Mouse (Mus musculus) left cerebral cortex, postnatal 10 days (tissue): ENCODE data around the gene Lrmda. TPM values are rescaled to one million over a fixed set of nuclear protein-coding genes. Genes with fewer than 3 reads are reported as not detected.

ENCODE experiments used
- DNase-seq, 2 experiments: peaks; one replicate each; pipeline ENCODE4 v3.0.0; 2021 to 2022; ENCODE audit warnings: low spot score in 2 of 2, mixed read lengths in 1 of 2; ENCODE audit errors: extremely low spot score in 1 of 2
- intact Hi-C: fragments of 180-260 bp; cut with DNase I; formaldehyde crosslinking; loops from one replicate; pipeline ENCODE4 v1.15.1; 2025
- total RNA-seq, 2 experiments: library from RNA; stranded (reverse); gene quantifications; 2 replicates each; pipeline ENCODE4 v1.2.3; 2021

The Lrmda gene
- 1 to 10 TPM in 1 of 2 experiments, not detected in 1; 1.1 TPM for total RNA-seq

DNA sequence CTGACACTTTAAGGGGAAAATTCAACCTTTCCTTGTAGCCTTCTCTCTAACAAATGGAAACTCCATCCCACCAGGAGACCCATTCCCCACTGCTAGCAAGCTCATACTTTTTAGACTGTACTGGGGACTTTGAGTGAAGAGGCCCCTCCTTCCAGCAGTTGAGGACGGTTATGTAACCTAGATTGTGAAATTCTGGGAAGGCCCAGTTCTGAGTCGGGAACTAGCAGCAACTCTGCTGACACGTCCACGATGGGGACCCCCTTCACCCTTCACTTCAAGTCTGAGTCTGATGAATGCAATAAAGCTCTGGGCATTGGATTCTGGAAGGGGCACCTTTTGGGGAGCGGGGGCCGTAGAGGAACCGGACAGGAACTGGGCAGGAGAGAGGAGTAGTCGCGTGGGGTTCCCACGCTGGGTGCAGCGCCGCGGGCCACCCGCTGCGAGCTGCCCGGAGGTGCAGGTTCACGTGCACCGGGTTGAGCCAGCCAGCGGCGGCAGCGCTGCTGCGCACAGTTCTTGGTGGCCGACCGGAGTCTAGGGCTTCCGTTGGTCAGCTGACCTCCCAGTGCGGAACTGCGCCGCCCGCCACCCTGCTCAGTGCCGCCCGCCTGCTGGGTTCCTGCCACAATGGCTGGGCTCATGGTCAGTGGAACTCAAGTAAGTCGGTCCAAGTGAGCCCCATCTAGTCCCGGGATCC is at the start of gene Lrmda:
Gene Lrmda (plus strand): TSS at position 461 of the 697 bp plus-strand sequence.
- peak; percentile 13 to 79 for DNase-seq
- intact Hi-C loops = no loop called here

DNA sequence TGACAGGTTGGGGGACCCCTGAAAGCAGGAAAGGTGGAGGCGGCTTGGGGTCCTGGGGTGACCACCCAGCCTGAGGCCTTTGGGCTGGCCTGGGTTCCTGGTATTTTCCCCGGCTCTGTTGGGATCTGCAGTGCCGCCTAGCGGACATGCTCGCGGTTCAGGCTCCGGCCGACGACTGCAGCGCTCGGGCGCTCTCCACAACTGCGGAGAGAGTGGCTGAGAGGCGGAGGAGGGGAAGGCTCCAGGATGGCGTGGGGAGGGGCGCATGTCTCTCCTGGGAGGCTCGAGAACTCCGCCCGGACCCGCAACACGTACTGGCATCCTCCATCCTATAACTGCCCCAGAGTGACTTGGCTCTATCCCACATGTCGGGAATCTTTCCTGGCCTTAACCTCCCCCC is 38.0 kb upstream of the Lrmda start:
- DNase-seq = peak in 1 of 2 experiments; percentile 84
- intact Hi-C loops = loop anchor here (10.0 kb wide), 3 partner anchors 193 to 1423 kb away; no protein-coding TSS in a partner anchor

DNA sequence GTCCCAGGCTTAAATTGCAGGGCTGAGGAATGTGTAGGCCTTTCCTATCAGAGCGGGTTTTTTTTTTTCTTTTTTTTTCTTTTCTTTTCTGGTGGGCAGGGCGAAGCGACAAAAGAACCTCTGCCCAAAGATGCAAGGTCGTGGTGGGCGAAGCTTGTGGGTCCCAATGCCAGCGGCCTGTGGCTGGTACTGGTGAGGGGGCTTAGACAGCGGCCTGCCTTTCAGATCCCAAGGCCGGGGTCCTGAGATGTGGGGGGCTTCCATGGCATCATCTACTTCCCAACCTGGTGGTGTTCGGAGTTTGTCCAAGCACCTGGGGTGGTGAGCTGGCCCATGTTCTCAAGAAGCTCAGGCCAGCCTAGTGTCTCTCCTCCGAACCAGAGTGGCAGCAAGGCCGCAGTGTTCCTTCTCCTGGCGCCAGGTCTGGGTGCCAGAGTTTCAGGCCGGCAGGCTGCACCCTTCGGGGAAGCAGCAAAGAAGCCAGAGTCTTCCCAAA is 37.4 kb upstream of the Lrmda start:
- DNase-seq = no peak
- intact Hi-C loops = loop anchor here (10.0 kb wide), 3 partner anchors 193 to 1423 kb away; no protein-coding TSS in a partner anchor

DNA sequence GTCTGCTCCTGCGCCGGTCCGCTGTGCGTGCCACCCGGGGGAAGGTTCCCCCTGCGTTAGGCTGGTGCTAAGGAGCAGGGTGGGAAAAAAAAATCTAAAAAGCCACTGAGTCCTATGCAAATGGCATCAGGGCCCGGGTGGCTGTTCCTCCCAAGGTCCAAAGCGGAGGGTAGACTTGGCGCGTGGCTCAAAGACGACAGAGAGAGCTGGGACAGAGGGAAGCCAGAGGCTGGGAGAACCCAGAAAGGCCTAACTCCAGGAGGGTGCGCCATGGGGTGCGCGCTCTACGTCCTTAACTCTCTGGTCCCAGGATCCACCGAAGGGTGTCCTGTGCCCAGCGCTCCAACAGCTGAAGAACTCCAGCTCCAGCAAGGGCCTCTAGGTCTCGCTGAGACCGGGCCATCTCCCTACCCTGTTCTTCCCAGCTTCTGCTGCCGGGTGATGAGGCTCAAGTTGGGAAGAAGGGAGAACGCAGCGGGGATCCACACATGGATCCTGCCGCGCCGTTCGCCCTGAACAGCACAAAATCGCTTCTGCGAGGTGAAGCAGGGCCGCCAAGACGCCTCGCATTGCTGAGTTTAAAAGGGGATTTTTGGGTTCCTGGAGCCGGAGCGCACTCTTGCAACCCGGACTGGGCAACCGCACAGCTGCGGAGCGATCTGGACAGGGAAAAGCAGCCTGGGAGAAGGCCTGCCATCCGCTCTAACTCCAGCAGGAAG is 36.8 kb upstream of the Lrmda start:
- peak in 1 of 2 experiments; percentile 35 for DNase-seq
- intact Hi-C loops = loop anchor here (10.0 kb wide), 3 partner anchors 192 to 1422 kb away; no protein-coding TSS in a partner anchor

DNA sequence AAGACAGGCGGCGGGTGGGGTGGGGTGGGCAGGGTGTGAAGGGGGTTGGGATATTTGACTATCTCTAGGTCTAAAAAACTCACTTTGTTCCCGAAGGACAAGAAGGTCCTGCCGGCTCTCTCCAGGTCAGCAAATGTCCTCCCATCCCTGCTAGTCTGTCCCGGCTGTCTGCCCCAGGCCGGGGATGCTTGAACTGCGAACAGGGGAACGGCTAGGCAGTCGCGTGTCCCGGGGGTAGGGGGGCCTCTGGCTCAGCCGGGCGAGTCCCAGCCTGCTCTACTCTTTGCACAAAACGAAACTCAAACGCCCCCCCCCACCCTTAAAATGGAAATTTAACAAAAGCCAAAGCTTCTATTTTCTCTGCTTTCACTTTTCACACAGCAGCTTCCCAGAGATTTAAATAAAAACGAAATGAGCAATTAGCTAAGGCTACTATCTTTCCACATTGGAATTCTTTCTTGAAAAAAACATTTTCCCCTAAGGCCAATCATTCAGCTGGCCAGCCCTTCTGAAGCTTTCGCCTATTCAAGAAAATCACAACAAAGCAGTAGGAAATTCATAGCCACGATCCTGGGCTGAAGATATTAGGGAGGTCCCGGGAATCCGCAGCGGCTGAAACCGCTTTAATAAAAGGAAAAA is 36.1 kb upstream of the Lrmda start:
- intact Hi-C loops = loop anchor here (10.0 kb wide), 3 partner anchors 191 to 1421 kb away; no protein-coding TSS in a partner anchor
- no peak for DNase-seq

DNA sequence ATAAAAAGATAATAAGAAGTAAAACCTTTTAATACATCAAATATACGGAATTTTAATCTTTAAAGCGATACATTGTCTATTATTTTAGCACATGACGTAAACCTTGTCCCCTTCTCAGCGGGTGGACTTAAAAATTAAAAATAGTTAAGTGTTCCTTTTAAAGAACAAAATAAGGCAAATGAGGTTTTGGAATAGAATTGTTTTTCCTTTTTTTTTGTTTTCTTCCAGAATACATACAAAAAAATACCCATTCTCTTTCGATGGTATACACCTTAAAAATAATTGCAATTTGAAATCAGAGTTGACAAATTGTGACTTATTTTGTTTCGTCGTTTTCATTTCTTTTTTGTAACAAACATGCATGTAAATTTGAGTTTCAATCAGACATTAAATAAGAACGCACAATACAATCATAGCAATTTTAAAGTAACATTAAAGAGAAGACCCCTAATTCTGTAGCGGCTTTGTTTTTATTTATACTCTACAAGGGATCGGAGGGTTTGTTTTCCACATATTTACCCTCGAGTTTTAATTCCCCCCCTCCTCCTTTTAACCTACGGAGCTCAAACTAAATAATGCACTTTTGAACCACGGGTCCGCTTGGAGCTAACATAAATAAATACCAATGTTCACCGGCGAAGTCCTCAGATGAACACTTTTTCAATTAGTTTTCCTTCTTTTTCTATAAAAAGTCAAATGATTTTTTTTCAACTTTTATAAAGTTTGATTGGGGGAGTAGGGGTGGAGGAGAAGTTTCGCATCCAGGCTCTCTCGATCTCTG is 35.4 kb upstream of the Lrmda start:
- no peak for DNase-seq
- intact Hi-C loops = loop anchor here (10.0 kb wide), 3 partner anchors 191 to 1421 kb away; no protein-coding TSS in a partner anchor

DNA sequence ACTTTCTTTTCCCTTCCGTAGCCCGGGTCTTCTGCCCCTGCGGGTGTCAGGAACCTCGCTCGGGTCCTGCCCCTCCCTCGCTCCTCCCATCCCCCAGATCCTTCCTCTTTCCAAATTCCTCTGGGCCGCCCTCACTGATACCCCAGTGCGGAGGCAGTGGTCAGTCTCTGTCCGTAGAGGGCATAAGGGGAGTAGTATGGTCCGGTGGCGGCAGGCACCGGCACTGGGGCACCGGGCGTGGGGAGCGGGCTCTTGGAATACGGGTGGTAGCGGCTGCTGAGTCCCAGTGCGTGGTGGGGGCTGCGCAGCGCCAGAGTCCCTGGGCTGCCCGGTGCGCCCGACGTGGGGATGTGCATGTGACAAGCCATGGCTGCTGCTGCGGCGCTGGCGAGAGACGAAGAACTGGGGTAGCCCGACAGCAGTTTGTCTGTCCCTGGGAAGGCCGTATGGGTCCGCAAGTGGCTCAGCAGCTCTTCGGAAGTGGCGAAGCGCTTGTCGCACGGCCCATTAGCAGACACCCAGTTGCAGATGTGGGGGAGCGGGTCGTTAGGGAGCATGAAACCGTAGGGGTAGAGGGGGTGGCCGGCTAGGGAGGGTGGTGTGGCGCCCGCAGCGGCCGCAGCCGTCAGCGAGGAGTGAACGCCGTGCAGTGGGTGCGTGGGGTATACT is 34.6 kb upstream of the Lrmda start:
- intact Hi-C loops = loop anchor here (5.0 to 10.0 kb wide), 5 partner anchors 190 to 1542 kb away; no protein-coding TSS in a partner anchor
- peak in 1 of 2 experiments; percentile 42 for DNase-seq

DNA sequence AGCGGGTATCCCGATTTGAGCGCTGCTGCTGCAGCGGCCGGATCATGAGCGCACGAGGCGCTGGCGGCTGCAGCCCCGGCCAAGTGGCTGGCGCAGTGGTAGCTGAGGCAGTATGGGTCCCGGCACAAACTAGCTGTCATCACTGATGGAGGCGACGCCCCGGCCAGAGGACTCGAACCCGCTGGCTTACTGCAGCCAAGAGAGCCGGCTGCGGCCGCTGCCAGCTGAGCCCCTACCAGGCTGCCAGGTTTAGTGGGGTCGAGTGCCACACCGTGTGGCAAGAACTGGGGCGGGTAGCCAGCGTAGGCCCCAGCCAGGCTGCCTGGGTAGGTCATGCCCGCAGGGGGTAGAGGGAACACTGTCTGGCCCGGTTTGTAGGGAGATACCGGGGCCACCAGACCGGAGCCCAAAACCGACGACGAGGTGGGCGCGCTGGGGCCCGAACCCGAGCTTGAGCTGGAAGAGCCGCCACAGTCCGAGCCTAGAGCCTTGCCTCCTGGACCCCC is 34.0 kb upstream of the Lrmda start:
- no peak for DNase-seq
- intact Hi-C loops = loop anchor here (5.0 to 10.0 kb wide), 5 partner anchors 189 to 1542 kb away; no protein-coding TSS in a partner anchor

DNA sequence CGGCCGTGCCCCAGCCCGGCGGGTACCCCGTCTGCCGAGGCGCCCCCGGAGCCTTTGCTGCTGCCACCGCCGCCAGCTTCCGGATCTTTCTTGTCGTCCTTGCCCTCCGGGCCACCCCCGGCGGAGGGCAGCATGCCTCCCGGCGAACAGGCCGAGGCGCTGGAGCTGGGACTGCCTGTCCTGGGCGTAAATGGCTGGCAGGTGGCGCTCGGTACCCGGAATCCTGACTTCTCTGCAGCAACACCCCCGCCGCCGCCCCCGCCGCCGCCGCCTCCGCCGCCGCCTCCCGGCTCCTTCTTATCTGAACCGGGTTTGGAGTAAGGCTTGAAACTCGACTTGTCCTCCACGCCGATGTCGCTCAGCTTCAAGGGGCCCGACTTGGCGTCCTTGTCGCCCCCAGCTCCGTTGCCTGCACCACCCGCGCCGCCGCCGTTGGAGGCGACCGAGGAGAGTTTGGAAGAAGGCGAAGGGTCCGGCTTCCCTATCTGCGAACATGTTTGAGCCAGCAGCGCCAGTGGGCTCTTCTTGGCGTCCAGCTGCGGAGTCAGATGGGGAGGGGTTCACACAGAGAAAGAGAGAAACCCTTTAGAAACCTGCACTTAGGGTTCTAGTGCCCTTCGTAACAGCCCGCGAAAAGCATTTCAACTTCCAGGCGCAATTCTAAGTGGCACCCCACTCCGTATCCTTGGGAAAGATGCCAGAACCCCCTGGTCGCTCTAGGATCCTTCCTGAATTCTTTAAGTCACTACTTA is 33.4 kb upstream of the Lrmda start:
- DNase-seq = peak; percentile 81 to 92

DNA sequence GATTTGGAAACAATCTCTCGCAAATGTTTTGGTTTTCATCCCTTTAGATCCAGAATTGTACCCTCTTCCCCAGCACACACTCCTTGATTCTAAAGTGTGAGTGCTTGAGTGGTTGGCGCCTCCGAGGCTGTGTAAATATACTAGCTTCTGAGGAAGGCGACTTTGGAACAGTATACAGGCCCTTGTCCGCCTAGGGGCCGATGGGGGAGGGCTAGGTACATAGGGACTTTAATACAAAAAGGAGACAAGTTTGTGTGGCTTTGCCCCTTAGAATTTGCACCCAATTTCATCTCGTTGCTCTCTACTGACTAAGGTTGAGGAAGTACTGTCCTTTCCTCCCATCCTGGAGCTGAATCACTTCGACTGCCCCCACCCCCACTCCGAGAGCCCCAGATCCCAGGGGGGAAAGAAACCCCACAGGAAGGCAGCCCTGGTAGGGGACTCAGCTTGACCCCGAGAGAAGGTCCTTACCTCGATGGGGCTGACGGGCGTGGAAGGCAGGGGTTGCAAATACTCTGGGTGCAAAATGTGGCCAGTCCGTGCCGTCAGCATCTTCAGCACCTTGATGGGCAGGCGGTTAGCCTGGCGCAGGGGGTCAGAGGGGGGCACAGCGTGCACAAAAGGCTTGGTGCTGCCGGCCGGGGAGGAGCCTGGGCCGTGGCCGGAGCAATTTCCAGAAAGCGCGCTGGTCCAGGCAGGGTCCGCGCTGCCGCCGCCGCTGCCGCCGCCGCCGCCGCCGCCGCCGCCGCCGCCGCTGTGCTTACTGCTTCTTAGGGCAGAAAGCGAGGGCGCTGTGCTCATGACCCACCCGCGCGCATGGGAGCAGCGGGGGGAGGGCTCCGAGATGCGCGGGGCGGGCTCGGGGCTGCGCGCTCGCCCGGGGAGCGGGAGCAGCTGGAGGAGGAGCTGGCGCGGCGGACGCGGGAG is 32.5 kb upstream of the Lrmda start:
- DNase-seq = peak in 1 of 2 experiments; percentile 78
- intact Hi-C loops = loop anchor here (2.0 to 10.0 kb wide), 6 partner anchors 188 to 1540 kb away; no protein-coding TSS in a partner anchor

More for the DNA sequence above, 33.4 kb upstream of the Lrmda start:
- intact Hi-C loops = loop anchor here (2.0 to 10.0 kb wide), 6 partner anchors 189 to 1541 kb away; no protein-coding TSS in a partner anchor

DNA sequence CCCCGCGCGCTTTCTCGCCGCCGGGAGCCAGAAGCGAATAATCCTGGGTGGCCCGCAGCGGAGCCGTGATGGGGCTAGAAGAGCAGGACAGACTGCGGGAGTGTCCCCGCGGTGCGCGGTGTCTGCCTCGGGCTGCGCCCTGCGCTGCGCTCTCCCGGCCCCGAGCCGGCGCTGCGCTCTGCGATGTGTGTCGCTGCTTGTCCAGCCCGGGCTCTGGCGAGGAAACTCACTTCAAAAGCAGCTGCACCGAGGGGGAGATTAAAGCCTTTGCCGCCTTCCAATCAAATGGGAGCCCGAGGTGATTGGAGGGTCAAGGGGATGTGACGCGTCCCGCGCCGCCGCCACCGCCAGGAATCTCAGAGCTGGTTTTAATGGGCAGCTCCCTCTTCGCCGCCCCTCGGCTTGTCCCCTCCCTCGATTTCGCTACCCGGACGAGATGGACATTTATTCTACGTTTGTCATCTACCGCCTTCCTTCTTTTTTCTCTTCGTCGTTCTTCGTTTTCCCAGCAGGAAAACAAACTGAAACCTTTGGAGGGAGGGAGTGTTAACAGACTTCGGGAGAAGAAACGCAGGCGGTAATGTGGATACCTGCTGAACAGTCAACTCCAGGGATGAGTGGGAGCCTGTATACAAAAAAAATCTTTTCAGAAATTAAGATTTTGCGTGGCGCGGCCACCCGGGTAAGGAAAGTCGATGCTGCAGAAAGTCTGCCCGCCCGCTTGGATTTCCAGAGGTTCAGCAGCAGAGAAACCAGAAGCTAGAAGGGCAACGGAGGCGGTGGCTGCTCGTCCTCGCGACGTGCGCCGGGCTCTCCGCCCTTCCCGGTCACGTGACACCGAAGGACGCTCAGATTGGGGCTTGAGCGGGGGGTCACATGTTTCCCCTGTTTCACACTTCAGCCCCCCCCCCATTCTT is 31.6 kb upstream of the Lrmda start:
- DNase-seq = peak; percentile 84 to 97
- intact Hi-C loops = loop anchor here (2.0 to 10.0 kb wide), 6 partner anchors 187 to 1539 kb away; no protein-coding TSS in a partner anchor

DNA sequence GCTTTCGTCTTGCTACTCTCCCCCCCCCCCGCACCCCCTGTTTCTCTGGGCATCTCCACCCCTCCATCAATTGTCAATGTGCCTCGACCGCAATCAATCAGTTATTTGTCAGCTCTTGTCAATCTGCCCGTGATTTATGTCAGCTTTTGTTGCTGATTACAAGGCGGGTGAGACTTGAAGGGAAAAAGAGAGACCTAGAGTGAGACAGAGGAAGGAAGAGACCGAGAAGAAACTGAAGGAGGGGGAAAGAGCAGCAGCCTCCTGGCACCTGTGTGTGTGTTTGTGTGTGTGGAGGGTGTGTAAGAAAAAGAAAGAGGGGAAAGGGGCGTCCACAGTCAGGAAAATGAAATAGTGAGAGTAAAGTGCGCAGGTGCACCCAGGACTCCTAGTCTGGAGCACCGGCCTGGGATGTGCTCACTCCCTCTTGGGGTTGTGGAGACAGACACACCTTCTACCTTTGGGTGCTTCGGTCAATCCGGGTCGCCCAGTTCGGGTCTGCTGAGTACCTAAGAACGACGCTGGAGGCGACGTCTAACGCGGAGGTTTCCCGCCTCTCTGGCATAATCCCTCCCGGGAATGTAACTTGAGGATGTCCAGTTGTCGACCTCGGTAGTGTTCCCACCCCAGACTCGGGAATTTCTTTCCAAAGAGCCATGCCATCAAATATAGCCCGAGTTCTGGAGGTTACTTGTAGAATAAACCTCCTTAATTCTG is 30.8 kb upstream of the Lrmda start:
- intact Hi-C loops = loop anchor here (5.0 to 10.0 kb wide), 5 partner anchors 186 to 1539 kb away; no protein-coding TSS in a partner anchor
- DNase-seq = no peak

DNA sequence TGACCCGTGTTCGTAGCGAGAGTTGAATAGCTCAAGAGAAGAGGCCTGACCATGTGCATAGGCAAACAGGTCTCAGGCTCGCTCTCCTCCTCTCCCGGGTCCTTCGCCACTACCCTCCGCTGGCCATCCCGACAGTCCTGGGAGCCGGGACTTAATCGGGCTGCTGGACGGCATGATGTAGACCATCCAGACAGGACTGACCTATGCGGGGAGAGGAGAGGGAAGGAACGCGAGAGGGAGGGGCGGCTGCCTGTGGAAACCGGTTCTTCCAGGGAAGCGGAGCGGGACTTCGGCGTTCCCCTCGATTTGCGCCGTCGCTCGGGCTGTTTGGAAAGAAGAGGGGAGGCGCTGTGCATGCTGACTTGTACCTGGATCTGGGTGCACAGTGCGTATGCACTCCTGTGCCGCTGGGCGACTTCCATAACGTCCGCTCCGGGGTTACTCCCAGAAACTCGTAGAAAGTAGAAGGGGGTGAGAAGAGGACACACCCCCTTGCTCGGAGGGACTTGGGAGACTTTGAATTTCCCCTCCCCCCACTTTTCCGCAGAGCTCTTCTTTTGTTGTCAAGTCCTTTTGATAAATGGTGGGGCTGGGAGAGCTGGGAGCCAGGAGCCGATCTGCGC is 30.1 kb upstream of the Lrmda start, which contains the start of gene Zfp503:
Gene Zfp503 (minus strand): TSS at position 311 of the 623 bp plus-strand sequence.
- intact Hi-C loops = loop anchor here (5.0 to 10.0 kb wide), 5 partner anchors 185 to 1538 kb away; no protein-coding TSS in a partner anchor

More for the DNA sequence above, 30.1 kb upstream of the Lrmda start, which contains the start of gene Zfp503:
- peak in 1 of 2 experiments; percentile 50 for DNase-seq
